Mouse (Mus musculus) ES-E14 (cell line): ENCODE results near the gene Micu2. TPM values are rescaled to one million over a fixed set of nuclear protein-coding genes. Genes with fewer than 3 reads are reported as not detected.
"Not testable (repeated sequence)": the region's sequence is repeated elsewhere in the genome, so short reads cannot be mapped to it uniquely, and the experiment has no call there.

Experiments
- DNase-seq: peaks from one replicate; pipeline ENCODE4 v3.0.0-alpha.2; 2013; ENCODE audit warnings: low read depth, low spot score
- H3K27ac ChIP-seq: 2 replicates; pipeline ENCODE4 v1.5.1; 2012; ENCODE audit warnings: low read depth, mild to moderate bottlenecking, low read length, moderate library complexity, mixed read lengths; ENCODE audit not compliant: poor library complexity, insufficient read depth, severe bottlenecking
- H3K36me3 ChIP-seq: 2 replicates; pipeline ENCODE4 v1.6.1; 2012; ENCODE audit warnings: mild to moderate bottlenecking, low read length, moderate library complexity, mixed read lengths; ENCODE audit not compliant: control insufficient read depth, poor library complexity, insufficient read depth, severe bottlenecking
- H3K4me1 ChIP-seq, 2 experiments: fragments of 150-350 bp in 1 of 2; sonication (generic) in 1 of 2; 2 replicates each; pipeline ENCODE4 v1.6.1; 2012; ENCODE audit warnings: low read length in 2 of 2, mild to moderate bottlenecking in 1 of 2, mixed read lengths in 1 of 2; ENCODE audit not compliant: control insufficient read depth in 2 of 2, insufficient read depth in 2 of 2, poor library complexity in 1 of 2
- H3K4me3 ChIP-seq, 2 experiments: fragments of 150-350 bp in 1 of 2; sonication (generic) in 1 of 2; 2 replicates each; pipeline ENCODE4 v1.5.1; 2012; ENCODE audit warnings: low read length in 2 of 2, low read depth in 1 of 2, mild to moderate bottlenecking in 1 of 2, mixed read lengths in 1 of 2; ENCODE audit not compliant: insufficient read depth in 1 of 2, poor library complexity in 1 of 2, severe bottlenecking in 1 of 2
- H3K9ac ChIP-seq: 2 replicates; pipeline ENCODE4 v1.6.1; 2012; ENCODE audit warnings: low read depth, mild to moderate bottlenecking, low read length, mixed read lengths; ENCODE audit not compliant: poor library complexity, insufficient read depth, severe bottlenecking
- H3K9me3 ChIP-seq: fragments of 150-350 bp; sonication (generic); 2 replicates; pipeline ENCODE4 v1.6.1; 2012; ENCODE audit warnings: low read depth, mild to moderate bottlenecking, low read length; ENCODE audit not compliant: control insufficient read depth, insufficient read depth
- CHD2 ChIP-seq: IDR thresholded peaks from 2 replicates; pipeline ENCODE4 v1.6.1; 2014; ENCODE audit warnings: mild to moderate bottlenecking, low read depth, low read length, inconsistent platforms
- HCFC1 ChIP-seq: IDR thresholded peaks from 2 replicates; pipeline ENCODE4 v1.6.1; 2012; ENCODE audit warnings: low read length, inconsistent platforms, borderline replicate concordance; ENCODE audit not compliant: insufficient read depth
- MAFK ChIP-seq: IDR thresholded peaks from 2 replicates; pipeline ENCODE4 v1.6.1; 2014; ENCODE audit warnings: mild to moderate bottlenecking, low read depth, low read length, inconsistent platforms; ENCODE audit not compliant: insufficient read depth
- ZC3H11A ChIP-seq: IDR thresholded peaks from 2 replicates; pipeline ENCODE4 v1.6.1; 2012; ENCODE audit warnings: low read depth, mild to moderate bottlenecking, inconsistent platforms, low read length, borderline replicate concordance
- ZNF384 ChIP-seq: IDR thresholded peaks from 2 replicates; pipeline ENCODE4 v1.6.1; 2012; ENCODE audit warnings: low read depth, low read length, inconsistent platforms
- in situ Hi-C, 2 experiments: fragments of 600-800 bp; cut with MboI; formaldehyde crosslinking; loops; one replicate each; pipeline ENCODE4 v1.15.1; 2025; ENCODE audit warnings: low sequenced_read_pairs in 2 of 2, inconsistent platforms in 1 of 2; ENCODE audit not compliant: unreplicated experiment in 2 of 2
- total RNA-seq: library from RNA; depleted of rRNA; stranded (reverse); fragments of 300-350 nt; gene quantifications from 2 replicates; pipeline ENCODE4 v1.2.3, GENCODE M21; 2012

The Micu2 gene
- total RNA-seq, 1 experiment = 7.6 TPM

GRCm38 (mm10) chr14:57901998-57902397 is 97.1 kb downstream of the Micu2 start:
- no peaks in the 10 kb centered on the region for H3K36me3 ChIP-seq
- in situ Hi-C loops = loop anchor here in 1 of 2 experiments (25.0 kb wide), 1 partner anchor 215 kb away; no protein-coding TSS in a partner anchor
- H3K4me1 ChIP-seq = peaks cover 4 to 7% of the 10 kb centered on the region in 2 experiments; a peak in 3 of 4 replicates
- H3K27ac ChIP-seq = no peak overlapping the region
- no peak overlapping the region for H3K9ac ChIP-seq
- DNase-seq = no peak
- H3K4me3 ChIP-seq = no peak overlapping the region
- TF ChIP-seq HCFC1 (no peak), CHD2 (no peak), ZNF384 (no peak), MAFK (no peak), ZC3H11A (no peak)
- H3K9me3 ChIP-seq = no peaks in the 10 kb centered on the region

- TF ChIP-seq ZC3H11A (no peak), ZNF384 (no peak), CHD2 (no peak), HCFC1 (no peak), MAFK (no peak)
- H3K9ac ChIP-seq = no peak overlapping the region
- H3K4me3 ChIP-seq = no peak overlapping the region
Observed at GRCm38 (mm10) chr14:57896882-57897281, 102.2 kb downstream of the Micu2 start.

GRCm38 (mm10) chr14:57896088-57896871 is 102.8 kb downstream of the Micu2 start:
- in situ Hi-C loops, H3K9ac ChIP-seq, H3K4me3 ChIP-seq, H3K4me1 ChIP-seq, H3K27ac ChIP-seq, DNase-seq, H3K9me3 ChIP-seq, H3K36me3 ChIP-seq: not testable (repeated sequence)

More at GRCm38 (mm10) chr14:57896882-57897281, 102.2 kb downstream of the Micu2 start:
- H3K27ac ChIP-seq = no peak overlapping the region
- H3K36me3 ChIP-seq = no peaks in the 10 kb centered on the region
- H3K9me3 ChIP-seq = no peaks in the 10 kb centered on the region
- no peak for DNase-seq
- H3K4me1 ChIP-seq = peaks cover 5 to 10% of the 10 kb centered on the region in 2 experiments; a peak in 3 of 4 replicates
- in situ Hi-C loops = no loop called here

- in situ Hi-C loops = no loop called here
- H3K4me1 ChIP-seq = peaks cover 3 to 8% of the 10 kb centered on the region in 2 experiments; a peak in 3 of 4 replicates
Observed at GRCm38 (mm10) chr14:57894346-57894745, 104.7 kb downstream of the Micu2 start.

GRCm38 (mm10) chr14:57892961-57893360 is 106.1 kb downstream of the Micu2 start:
- TF ChIP-seq CHD2 (no peak), HCFC1 (no peak), MAFK (no peak), ZNF384 (no peak), ZC3H11A (no peak)
- no peak for DNase-seq
- Histone ChIP-seq H3K4me1 (peaks cover 5 to 10% of the 10 kb centered on the region in 2 experiments; a peak in 3 of 4 replicates), H3K9ac (no peak overlapping the region), H3K27ac (no peak overlapping the region), H3K9me3 (no peaks in the 10 kb centered on the region), H3K36me3 (no peaks in the 10 kb centered on the region), H3K4me3 (no peak overlapping the region)
- in situ Hi-C loops = no loop called here

More at GRCm38 (mm10) chr14:57894346-57894745, 104.7 kb downstream of the Micu2 start:
- no peak overlapping the region for H3K9ac ChIP-seq
- no peak overlapping the region for H3K4me3 ChIP-seq
- H3K9me3 ChIP-seq = no peaks in the 10 kb centered on the region
- H3K27ac ChIP-seq = no peak overlapping the region
- TF ChIP-seq MAFK (no peak), HCFC1 (no peak), ZC3H11A (no peak), ZNF384 (no peak), CHD2 (no peak)
- DNase-seq = no peak
- H3K36me3 ChIP-seq = no peaks in the 10 kb centered on the region
